Mouse (Mus musculus) right cerebral cortex, adult 2 months (tissue): ENCODE results near the gene Scn5a.

Experiments
- DNase-seq, 2 experiments: peaks; one replicate each; pipeline ENCODE4 v3.0.0; 2021 to 2022; ENCODE audit warnings: low spot score in 2 of 2

Gene Scn5a

DNA sequence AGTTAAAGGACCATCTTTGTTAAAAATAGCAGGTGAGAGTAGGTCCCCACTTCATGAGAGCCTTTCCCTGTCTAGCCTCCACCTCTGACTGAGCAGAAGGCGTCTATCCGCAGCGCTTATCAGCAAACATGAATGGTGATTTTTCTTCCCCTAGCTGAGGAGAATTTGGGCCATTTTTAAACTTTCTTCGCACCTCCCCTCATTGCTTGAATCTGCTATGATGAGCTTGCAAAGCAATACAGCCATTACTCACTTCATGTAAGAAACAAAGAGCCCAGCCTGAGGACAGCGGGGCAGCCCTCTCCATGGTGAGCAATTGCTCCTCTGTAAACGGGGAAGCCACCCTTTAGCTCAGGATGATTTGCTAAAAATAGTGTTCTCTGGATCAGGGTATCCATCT is 14.0 kb downstream of the Scn5a start:
- peak; percentile 31 to 37 for DNase-seq

GRCm38 (mm10) chr9:119563617-119564016 is 15.2 kb downstream of the Scn5a start:
- no peak for DNase-seq

DNA sequence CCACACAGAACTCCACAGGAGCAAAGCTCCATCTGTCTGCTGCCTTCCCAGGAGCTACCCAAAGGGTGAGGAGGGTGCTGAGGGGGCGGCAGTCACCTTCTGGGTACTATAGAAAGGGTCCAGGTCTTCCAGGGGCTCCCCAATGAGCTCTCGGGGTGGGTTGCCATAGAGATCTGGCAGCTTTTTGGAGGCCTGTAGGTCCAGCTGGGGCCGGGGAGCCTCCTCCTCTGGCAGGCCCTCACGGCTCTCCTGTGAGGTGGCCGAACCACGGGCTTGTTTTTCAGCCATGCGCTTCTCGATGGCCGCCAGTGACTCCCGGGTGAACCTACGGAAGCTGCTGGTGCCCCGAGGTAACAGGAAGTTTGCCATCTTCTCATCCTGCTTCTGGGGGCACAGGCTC is 16.6 kb downstream of the Scn5a start:
- DNase-seq, result no peak

GRCm38 (mm10) chr9:119561746-119562145 is 17.1 kb downstream of the Scn5a start:
- DNase-seq, result no peak

DNA sequence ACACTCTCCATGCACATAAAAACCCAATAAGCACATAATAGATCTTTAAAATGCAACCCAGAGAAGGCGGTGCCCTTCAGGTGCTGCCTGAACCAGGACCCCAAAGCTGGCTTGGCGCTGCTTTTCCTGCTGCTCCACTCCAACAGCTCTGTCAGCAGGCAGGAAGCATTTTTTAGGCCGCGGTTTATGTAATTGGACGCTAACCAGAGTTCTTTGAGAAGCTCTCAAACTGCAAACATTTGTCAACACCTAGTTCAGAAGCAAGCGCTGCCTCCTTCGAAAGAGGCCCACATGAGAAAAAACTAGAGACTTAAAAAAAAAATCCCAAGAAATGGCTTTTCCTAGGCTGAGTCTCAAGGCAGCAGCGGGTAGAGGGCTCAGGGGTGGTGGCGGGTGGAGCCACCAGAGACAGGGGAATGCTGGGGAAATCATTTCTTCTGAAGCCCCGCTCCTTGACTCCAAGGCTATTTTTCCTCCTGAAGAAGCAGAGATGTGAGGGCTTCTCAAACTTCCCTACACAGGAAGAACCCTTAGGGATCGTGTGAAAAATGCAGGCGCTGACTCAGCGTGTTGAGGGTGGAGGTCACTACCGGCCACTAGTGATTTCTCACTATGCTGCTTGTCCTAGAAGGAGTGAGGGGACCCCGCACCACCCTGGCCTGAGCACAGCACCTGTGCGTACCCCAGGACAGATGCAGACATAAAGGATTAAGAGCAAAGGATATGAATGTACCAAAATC is 19.1 kb downstream of the Scn5a start:
- DNase-seq, result peak in 1 of 2 experiments; percentile 37

GRCm38 (mm10) chr9:119558119-119558854 is 20.5 kb downstream of the Scn5a start:
- peak in 1 of 2 experiments; percentile 53 for DNase-seq

- DNase-seq, result no peak
These were observed 22.8 kb downstream of the Scn5a start for GRCm38 (mm10) chr9:119556043-119556442.

GRCm38 (mm10) chr9:119547528-119547927 is 31.3 kb downstream of the Scn5a start:
- no peak for DNase-seq

DNA sequence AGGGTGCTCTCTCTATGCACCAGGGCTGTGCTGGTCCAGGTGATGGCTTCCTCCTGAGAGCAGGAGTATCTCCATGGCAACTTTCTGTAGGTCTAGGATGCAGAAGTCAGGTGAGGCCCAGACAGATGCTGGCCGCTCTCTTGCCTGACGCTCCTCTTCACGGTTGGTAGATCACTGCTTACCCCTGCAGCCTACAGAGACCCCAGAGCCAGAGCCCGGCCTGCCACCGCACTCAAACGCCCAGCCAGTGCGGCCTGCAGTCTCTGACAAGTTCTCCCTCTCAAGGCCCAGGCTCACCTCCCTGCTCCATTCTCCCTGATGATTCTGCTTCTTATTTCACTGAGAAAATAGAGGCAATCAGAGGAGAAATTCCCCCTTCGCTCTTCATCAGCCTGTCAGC is 31.7 kb downstream of the Scn5a start:
- no peak for DNase-seq

DNA sequence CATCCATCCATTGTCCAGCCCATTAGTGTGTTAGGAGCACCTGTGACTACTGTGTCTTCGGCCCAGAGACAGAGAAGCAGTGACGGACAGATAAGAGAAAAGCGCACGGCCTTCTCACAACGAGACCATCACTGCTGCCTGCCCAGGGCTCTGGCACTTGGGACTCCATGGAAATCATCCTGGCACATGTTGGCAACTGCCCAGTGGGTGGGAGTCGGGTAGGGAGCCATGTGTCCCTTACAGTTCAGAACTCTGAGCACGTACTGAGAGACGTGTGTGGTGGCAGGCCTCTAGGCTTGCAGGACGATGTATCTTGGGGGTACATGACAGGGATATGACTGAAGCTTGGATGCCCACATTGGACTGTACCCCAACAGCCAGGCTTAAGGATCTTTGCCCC is 38.1 kb downstream of the Scn5a start:
- DNase-seq, result no peak

- no peak for DNase-seq
These were observed 41.0 kb downstream of the Scn5a start for GRCm38 (mm10) chr9:119537823-119538222.

DNA sequence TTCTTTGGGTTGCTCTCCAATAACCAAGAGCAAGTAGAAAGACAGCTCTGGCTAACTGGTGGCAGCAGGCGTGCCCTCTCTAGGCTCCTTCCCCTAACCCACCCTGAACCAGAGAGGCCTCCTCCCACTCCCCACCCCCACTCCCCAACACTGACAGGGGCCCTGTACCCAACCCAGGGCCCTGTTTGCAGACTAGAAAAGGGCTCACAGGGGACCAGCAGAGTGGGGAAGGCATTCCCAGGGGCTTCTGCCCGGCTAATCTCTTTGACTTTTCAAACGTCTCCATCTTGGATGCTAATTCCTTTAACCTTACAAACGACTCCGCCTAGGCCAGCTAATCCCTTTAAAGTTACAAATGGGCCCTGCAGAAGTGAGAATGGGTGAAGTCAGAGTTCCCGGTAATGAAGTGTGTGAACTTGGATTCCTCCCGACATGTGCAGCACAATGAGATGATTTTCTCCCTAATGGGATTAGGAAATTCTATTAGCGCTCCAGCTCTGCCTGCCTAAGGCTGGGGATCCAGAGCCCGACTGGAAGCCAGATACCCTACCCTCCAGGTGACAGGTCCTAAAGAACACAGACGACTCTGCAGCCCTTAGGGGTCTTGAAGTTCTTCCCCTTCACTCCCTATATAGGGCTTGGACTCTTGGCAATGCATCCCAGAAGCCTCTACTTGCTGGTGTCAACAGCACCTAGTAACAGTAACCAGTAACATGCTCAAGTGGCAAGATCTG is 47.0 kb downstream of the Scn5a start:
- DNase-seq, result no peak

DNA sequence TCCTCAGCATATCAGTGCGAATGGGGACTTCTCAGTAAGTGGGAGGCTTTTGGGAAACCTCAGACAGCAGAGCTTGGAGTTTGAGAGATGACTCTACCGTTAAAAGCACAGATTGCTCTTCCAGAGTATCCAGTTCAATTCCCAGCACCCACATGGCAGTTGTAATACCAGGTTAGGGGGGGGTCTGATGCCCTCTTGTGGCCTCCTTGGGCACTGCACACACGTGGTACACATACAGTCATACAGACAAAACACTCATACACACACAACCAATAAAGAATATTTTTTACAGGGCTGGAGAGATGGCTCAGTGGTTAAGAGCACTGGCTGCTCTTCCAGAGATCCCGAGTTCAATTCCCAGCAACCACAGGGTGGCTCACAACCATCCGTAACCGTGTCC is 54.3 kb downstream of the Scn5a start:
- no peak for DNase-seq

DNA sequence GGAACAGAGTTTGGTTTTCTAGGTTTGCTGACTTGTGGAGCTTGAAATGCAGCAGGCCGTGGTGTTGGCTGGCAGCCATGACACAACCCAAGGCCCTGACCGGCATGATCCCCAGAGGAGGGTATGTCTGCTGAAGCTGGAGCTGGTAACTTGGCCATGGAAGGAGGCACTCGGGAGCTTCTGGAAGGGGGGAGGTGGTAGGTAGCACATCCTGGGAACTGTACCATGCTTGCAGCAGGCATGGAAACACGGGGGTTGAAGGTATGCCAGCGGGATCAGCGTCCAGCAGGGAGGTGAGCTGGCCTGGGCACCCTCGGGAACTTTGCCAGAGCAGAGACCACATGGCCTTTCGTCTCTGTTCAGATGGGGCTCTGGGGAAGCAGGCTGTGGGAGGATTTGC is 55.5 kb downstream of the Scn5a start:
- no peak for DNase-seq

DNA sequence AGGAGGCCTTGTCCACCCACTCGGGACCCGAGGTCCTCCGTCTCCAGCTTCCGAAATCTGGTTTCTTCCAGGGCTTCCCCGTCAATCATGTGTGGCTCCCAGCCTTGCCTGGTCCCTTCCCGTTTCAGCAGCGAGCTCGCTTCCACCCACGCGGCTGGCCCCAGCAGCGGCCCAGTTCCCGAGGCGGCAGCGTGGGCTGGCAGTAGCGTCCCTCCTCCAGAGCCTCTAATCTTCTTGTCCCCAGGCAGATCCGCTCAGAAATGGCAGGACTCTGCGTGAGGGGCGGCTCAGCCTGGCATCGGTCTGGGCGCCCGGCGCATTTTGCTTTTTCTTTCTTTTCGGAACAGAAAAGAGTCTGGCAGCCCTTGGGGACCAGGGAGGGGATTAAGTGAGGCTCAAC is 59.7 kb downstream of the Scn5a start:
- peak; percentile 26 to 55 for DNase-seq

- DNase-seq, result no peak
These were observed 60.6 kb downstream of the Scn5a start for GRCm38 (mm10) chr9:119518177-119518576.

DNA sequence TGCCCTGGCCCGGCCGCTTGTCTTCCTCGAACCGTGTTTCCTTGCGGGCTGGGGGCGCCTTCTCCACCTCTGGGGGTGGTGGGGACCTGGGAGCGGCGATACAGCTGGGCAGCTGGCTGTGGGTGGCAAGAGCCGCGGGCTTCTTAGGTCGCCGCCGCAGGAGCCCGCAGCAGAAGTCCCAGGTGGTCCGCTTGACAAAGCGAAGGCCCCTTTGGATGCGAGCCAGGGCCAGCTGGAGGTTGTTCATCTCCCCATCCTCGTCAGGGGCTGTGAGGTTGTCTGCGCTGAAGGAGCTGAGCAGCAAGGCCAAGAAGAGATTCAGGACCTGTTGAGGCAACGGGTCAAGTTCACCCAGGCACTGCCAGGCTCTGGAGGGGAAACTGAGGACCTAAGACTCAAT is 61.3 kb downstream of the Scn5a start:
- DNase-seq, result no peak

DNA sequence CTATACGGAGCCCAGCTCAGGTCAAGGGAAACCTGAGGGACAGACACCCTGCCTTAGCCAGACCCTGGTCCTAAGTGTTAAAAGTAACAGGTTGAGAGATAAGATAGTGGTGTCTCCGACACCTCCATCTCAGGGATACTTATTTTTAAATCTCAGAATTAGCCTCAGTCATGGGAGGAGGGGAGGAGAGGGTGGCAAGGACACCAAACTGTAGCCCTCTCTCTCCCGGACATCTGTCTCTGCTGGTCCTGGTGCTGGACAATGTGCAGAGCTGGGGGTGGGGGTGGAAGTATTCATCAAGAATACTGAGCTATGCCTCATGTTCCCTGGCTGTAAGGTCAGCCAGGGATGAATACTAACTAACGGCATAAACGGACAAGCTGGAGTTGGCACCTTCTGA is 62.0 kb downstream of the Scn5a start:
- DNase-seq, result no peak

GRCm38 (mm10) chr9:119515454-119515853 is 63.4 kb downstream of the Scn5a start:
- DNase-seq, result no peak

GRCm38 (mm10) chr9:119514986-119515385 is 63.8 kb downstream of the Scn5a start:
- DNase-seq, result no peak

GRCm38 (mm10) chr9:119513816-119514215 is 65.0 kb downstream of the Scn5a start:
- no peak for DNase-seq

GRCm38 (mm10) chr9:119512993-119513392 is 65.8 kb downstream of the Scn5a start:
- DNase-seq, result no peak

GRCm38 (mm10) chr9:119510902-119511301 is 67.9 kb downstream of the Scn5a start:
- peak; percentile 23 to 43 for DNase-seq
